Mouse (Mus musculus) E14TG2a.4 (cell line): ENCODE measurements at regions not wholly inside any gene's neighbourhood (a gene's known extent, or its start where the extent isn't known, plus 50 kb on each side); places are given as distances from the start of the nearest gene placed in this dataset.

Experiments used
- CTCF ChIP-seq: conservative IDR thresholded peaks from 2 replicates; pipeline ENCODE4 v1.5.1; 2014; ENCODE audit warnings: low read length
- NANOG ChIP-seq: IDR thresholded peaks from 2 replicates; pipeline ENCODE4 v1.6.1; 2014; ENCODE audit warnings: borderline replicate concordance, low read length, mixed read lengths
- POU5F1 ChIP-seq: IDR thresholded peaks from 2 replicates; pipeline ENCODE4 v1.6.1; 2014; ENCODE audit warnings: low read length, borderline replicate concordance

DNA sequence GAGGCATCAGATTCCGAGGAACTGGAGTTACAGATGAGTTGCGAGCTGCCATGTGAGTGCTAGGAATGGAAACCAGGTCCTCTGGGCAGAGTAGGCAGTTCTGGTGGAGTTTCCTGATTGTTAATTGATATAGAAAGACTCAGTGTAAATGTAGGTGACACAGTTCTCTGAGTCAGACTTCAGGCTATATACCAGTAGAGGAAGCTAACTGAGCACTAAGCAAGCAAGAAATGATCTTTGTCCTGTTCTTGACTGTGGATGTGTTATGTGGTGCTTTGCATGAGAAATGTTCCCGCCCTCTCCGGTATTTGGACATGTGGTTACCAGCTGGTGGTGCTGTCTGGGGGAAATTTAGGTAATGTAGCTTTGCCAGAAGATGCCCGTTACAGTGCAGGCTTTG, 146.4 kb upstream of the Trim24 start:
- TF ChIP-seq CTCF: no peak
- TF ChIP-seq POU5F1: no peak
- no peak for TF ChIP-seq NANOG
